Mouse (Mus musculus) stomach, postnatal 0 days (tissue): ENCODE measurements around the gene Kat8.

Source experiments
- CTCF ChIP-seq: IDR thresholded peaks from 2 replicates; pipeline ENCODE4 v1.5.1; 2016; ENCODE audit warnings: antibody characterized with exemption, low read depth, mild to moderate bottlenecking, moderate library complexity
- EP300 ChIP-seq: optimal IDR thresholded peaks from 2 replicates; pipeline ENCODE3; 2016; ENCODE audit warnings: antibody characterized with exemption

DNA sequence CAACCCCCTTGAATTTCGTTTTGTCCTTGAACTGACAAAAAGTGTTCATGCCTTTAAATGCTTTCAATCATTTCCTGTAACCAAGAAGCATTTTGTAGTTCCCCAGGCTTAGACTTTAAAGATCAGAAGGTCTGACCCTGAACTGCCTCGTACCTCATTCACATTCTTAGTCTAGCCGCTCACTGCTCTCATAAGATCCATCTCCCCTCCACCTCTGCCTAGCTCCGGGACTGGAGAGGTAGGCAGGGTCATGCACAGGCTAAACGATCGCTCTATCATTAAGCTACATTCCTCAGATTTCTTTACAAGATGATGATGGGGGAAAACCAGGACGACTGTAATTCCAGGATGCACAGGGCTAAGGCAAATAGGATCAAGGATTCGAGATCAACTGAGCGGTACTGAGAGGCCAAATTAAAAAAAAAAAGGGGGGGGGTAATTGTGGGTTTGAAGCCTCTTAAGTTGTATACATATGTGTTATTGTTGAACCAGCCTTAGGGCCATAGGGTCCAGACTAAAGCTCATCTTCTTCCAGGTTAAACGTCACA lies 54.1 kb downstream of the Kat8 start:
- TF ChIP-seq EP300 (no peak), CTCF (no peak)
